Comparison of ENCODE assay signal across 8 mouse cellular contexts in the genomic region with DNA sequence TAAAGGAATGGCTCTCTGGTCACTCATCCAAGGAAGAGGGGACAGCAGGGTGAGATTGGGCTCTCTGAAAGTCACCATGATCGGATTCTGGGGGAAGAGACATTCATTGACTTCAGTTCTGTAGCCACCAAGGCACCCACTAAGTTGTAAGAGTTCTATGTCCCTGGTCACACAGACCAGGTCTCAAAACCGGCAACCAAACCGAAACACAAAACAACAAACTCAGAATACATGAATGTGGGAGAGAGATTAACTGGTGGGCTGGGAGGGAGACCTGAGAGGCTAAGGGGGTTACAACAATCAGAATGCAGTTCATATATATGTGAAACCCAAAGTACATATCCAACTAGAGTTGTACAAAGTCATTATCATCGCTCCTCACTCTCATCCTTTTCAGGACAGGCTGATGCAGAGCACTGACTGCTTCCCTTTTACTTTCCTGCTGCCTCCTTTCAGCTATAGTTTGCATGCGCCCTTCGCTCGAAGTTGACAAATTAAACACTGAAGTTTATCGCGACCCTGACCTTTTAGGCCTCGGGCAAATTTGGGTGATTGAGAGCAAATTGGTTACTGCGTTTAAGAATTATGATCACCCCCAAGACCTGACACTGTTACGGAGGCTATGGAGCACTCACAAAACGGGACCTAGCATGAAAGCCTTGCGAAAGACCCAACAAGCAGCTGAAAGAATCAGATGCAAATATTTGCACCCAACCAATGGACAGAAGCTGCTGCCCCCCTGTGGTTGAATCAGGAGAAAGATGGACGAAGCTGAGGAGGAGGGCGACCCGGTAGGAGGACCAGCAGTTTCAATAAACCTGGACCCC. TPM values are rescaled to one million over a fixed set of nuclear protein-coding genes. Genes with fewer than 3 reads are reported as not detected.
DNase-seq lines count a peak whose midpoint lies in the region; ATAC-seq and TF ChIP-seq lines count a peak whose summit lies in the region.

No protein-coding gene starts in this region.

- intact Hi-C loops in gastrocnemius, adult 2 months (cut with DNase I): no loop called here
- intact Hi-C loops in heart, postnatal 14 days (cut with DNase I): loop anchor here (5.0 kb wide), 2 partner anchors 95 to 190 kb away; partner anchors contain the start of genes Patl1 and Stx3

- H3K4me2 ChIP-seq in limb, embryonic 11.5 days (ENCODE audit: low read depth, severe bottlenecking): peak overlapping the region; percentile 58; the same call in 1 of the 2 replicates
- peak overlapping the region; percentile 67 for H3K4me2 ChIP-seq in midbrain, embryonic 13.5 days (replicated peaks)

- no peak overlapping the region for H3K9ac ChIP-seq in limb, embryonic 11.5 days (ENCODE audit: low read length)
- H3K9ac ChIP-seq in midbrain, embryonic 13.5 days (replicated peaks): no peak overlapping the region

- DNase-seq in gastrocnemius, adult 2 months: peak; percentile 57
- no peak for DNase-seq in gastrocnemius, postnatal 25 days
- peak; percentile 71 for DNase-seq in R1 (ENCODE audit: low read depth, low spot score)
- DNase-seq in embryonic facial prominence, embryonic 10.5 days (ENCODE audit: low spot score): peak; percentile 78
- peak; percentile 44 to 59 for DNase-seq in heart, postnatal 14 days
- DNase-seq in limb, embryonic 11.5 days (ENCODE audit: low spot score): peak; percentile 76
- peak; percentile 39 for DNase-seq in thymus, postnatal 0 days (ENCODE audit: low spot score)

- peak overlapping the region; percentile 93 for H3K27ac ChIP-seq in gastrocnemius, adult 2 months
- no peak overlapping the region for H3K27ac ChIP-seq in embryonic facial prominence, embryonic 10.5 days (replicated peaks)
- no peak overlapping the region for H3K27ac ChIP-seq in limb, embryonic 11.5 days (replicated peaks; ENCODE audit: low read depth, low read length)
- H3K27ac ChIP-seq in midbrain, embryonic 13.5 days: no peak overlapping the region; the same call in 1 of the 2 replicates

- no peaks in the 10 kb centered on the region for H3K27me3 ChIP-seq in embryonic facial prominence, embryonic 10.5 days (replicated peaks; ENCODE audit: low read depth, poor library complexity, severe bottlenecking)
- no peaks in the 10 kb centered on the region for H3K27me3 ChIP-seq in limb, embryonic 11.5 days (ENCODE audit: control insufficient read depth, insufficient read depth, low read length)
- no peaks in the 10 kb centered on the region for H3K27me3 ChIP-seq in midbrain, embryonic 13.5 days

- TF ChIP-seq CTCF in gastrocnemius, adult 2 months (IDR thresholded peaks at IDR 0.05): peak; percentile 56

- WGBS in embryonic facial prominence, embryonic 10.5 days: 7% methylated on average over 17 of the region's 17 CpGs
- 8% methylated on average over 17 of the region's 17 CpGs for WGBS in limb, embryonic 11.5 days
- 8% methylated on average over 17 of the region's 17 CpGs for WGBS in midbrain, embryonic 13.5 days

- H3K36me3 ChIP-seq in embryonic facial prominence, embryonic 10.5 days (replicated peaks): no peaks in the 10 kb centered on the region
- H3K36me3 ChIP-seq in limb, embryonic 11.5 days (ENCODE audit: control insufficient read depth, insufficient read depth, low read length): no peaks in the 10 kb centered on the region
- H3K36me3 ChIP-seq in midbrain, embryonic 13.5 days: no peaks in the 10 kb centered on the region

- H3K4me3 ChIP-seq in gastrocnemius, adult 2 months: peak overlapping the region; percentile 81
- H3K4me3 ChIP-seq in embryonic facial prominence, embryonic 10.5 days: peak overlapping the region; percentile 69
- H3K4me3 ChIP-seq in limb, embryonic 11.5 days (ENCODE audit: low read depth, low read length): 0 out of 2 replicates have a peak overlapping the region, but pooled peaks have one; percentile 17
- H3K4me3 ChIP-seq in midbrain, embryonic 13.5 days (replicated peaks): peak overlapping the region; percentile 59

- H3K4me1 ChIP-seq in embryonic facial prominence, embryonic 10.5 days: peaks cover 31% of the 10 kb centered on the region
- no peaks in the 10 kb centered on the region for H3K4me1 ChIP-seq in limb, embryonic 11.5 days (ENCODE audit: control insufficient read depth, insufficient read depth, low read length)
- H3K4me1 ChIP-seq in midbrain, embryonic 13.5 days (replicated peaks): peaks cover 23% of the 10 kb centered on the region

- H3K9me3 ChIP-seq in embryonic facial prominence, embryonic 10.5 days: no peaks in the 10 kb centered on the region
- H3K9me3 ChIP-seq in limb, embryonic 11.5 days (ENCODE audit: control insufficient read depth, low read length): no peaks in the 10 kb centered on the region
- no peaks in the 10 kb centered on the region for H3K9me3 ChIP-seq in midbrain, embryonic 13.5 days

- ATAC-seq in limb, embryonic 11.5 days (ENCODE audit: insufficient number of reproducible peaks, low FRiP score, low TSS enrichment, low read depth): no peak
- no peak for ATAC-seq in midbrain, embryonic 13.5 days

RNA-seq across cellular contexts. Expression of gene Olfr1423, which starts 33.8 kb away (rescaled TPM):
- total RNA-seq in gastrocnemius, adult 2 months (2021): not detected
- not detected for total RNA-seq in gastrocnemius, postnatal 25 days (2021)
- polyA plus RNA-seq in embryonic facial prominence, embryonic 10.5 days (2016; fragmentation: Nextera tagmentation; extraction: Ambion mirVana): 0.04 and 0.09 TPM in 2 replicates
- total RNA-seq in heart, postnatal 14 days (2021): not detected
- polyA plus RNA-seq in limb, embryonic 11.5 days (2014; fragmentation: Nextera tagmentation; extraction: Ambion mirVana): not detected in 2 replicates
- polyA plus RNA-seq in midbrain, embryonic 13.5 days (2015; fragmentation: Nextera tagmentation; extraction: Ambion mirVana): not detected in 2 replicates
- polyA plus RNA-seq in thymus, postnatal 0 days (2015; fragmentation: Nextera tagmentation; extraction: Ambion mirVana): not detected in 2 replicates

RNA-seq across cellular contexts. Expression of gene Osbp, which starts 41.6 kb away (rescaled TPM):
- total RNA-seq in gastrocnemius, adult 2 months (2021): 10 to 100 TPM; 54.3 to 62.9 TPM
- total RNA-seq in gastrocnemius, postnatal 25 days (2021): 10 to 100 TPM; 56.9 to 63.4 TPM
- 2.8 and 3.5 TPM in 2 replicates for polyA plus RNA-seq in embryonic facial prominence, embryonic 10.5 days (2016; fragmentation: Nextera tagmentation; extraction: Ambion mirVana)
- 10 to 100 TPM; 81.3 to 85.1 TPM for total RNA-seq in heart, postnatal 14 days (2021)
- 6.1 and 7.2 TPM in 2 replicates for polyA plus RNA-seq in limb, embryonic 11.5 days (2014; fragmentation: Nextera tagmentation; extraction: Ambion mirVana)
- 3.9 and 4.1 TPM in 2 replicates for polyA plus RNA-seq in midbrain, embryonic 13.5 days (2015; fragmentation: Nextera tagmentation; extraction: Ambion mirVana)
- polyA plus RNA-seq in thymus, postnatal 0 days (2015; fragmentation: Nextera tagmentation; extraction: Ambion mirVana): 5.4 and 6.5 TPM in 2 replicates

RNA-seq across cellular contexts. Expression of gene Olfr1424, which starts 55.2 kb away (rescaled TPM):
- not detected for total RNA-seq in gastrocnemius, adult 2 months (2021)
- total RNA-seq in gastrocnemius, postnatal 25 days (2021): not detected
- polyA plus RNA-seq in embryonic facial prominence, embryonic 10.5 days (2016; fragmentation: Nextera tagmentation; extraction: Ambion mirVana): not detected in 2 replicates
- total RNA-seq in heart, postnatal 14 days (2021): not detected
- not detected in 2 replicates for polyA plus RNA-seq in limb, embryonic 11.5 days (2014; fragmentation: Nextera tagmentation; extraction: Ambion mirVana)
- polyA plus RNA-seq in midbrain, embryonic 13.5 days (2015; fragmentation: Nextera tagmentation; extraction: Ambion mirVana): not detected in 2 replicates
- not detected in 2 replicates for polyA plus RNA-seq in thymus, postnatal 0 days (2015; fragmentation: Nextera tagmentation; extraction: Ambion mirVana)

Comparison
In these comparisons a context has a peak if more than half of its experiments do, and no peak if none do; other contexts are left out.
1. H3K4me3 ChIP-seq: peak in every context shown above with its lines; median percentile 81 in gastrocnemius, adult 2 months; 69 in embryonic facial prominence, embryonic 10.5 days; 59 in midbrain, embryonic 13.5 days; 17 in limb, embryonic 11.5 days.